Mouse (Mus musculus): ENCODE measurements around the gene Srrm3. TPM values are rescaled to one million over a fixed set of nuclear protein-coding genes. Genes with fewer than 3 reads are reported as not detected.
A peak's percentile ranks its signal among the peaks of the same experiment; 100 is the strongest.

Gene Srrm3
- polyA plus RNA-seq (2014; fragmentation: Nextera tagmentation; extraction: Ambion mirVana) = 2.8 and 4.8 TPM in 2 replicates

- WGBS = 5% methylated on average over 29 of the region's 29 CpGs
- Histone ChIP-seq H3K9ac (replicated peaks; ENCODE audit: low read depth, low read length) (no peak within 1 kb of the TSS), H3K4me1 (ENCODE audit: control insufficient read depth, insufficient read depth, low read length) (no peaks in the 10 kb centered on the region), H3K36me3 (ENCODE audit: control insufficient read depth, insufficient read depth, low read length) (no peaks in the 10 kb centered on the region), H3K27me3 (ENCODE audit: control insufficient read depth, insufficient read depth, low read length) (no peaks in the 10 kb centered on the region), H3K4me2 (replicated peaks; ENCODE audit: low read depth, low read length) (peak within 1 kb of the TSS; percentile 7; the same call in 1 of the 2 replicates), H3K27ac (ENCODE audit: low read length) (no peak within 1 kb of the TSS), H3K4me3 (ENCODE audit: low read depth, low read length) (no peak within 1 kb of the TSS), H3K9me3 (ENCODE audit: control insufficient read depth, low read depth, low read length) (no peaks in the 10 kb centered on the region)
- no peak for ATAC-seq (ENCODE audit: insufficient number of reproducible peaks, insufficient read depth, low FRiP score, low read depth)
Observed at GRCm38 (mm10) chr5:135806555-135807262, at the start of gene Srrm3. TSS of gene Srrm3 (plus strand) at chr5:135806890.

- 69% methylated on average over 3 of the region's 3 CpGs for WGBS
- ATAC-seq (ENCODE audit: insufficient number of reproducible peaks, insufficient read depth, low FRiP score, low read depth) = no peak
Observed at GRCm38 (mm10) chr5:135761881-135762280, 44.8 kb upstream of the Srrm3 start.

DNA sequence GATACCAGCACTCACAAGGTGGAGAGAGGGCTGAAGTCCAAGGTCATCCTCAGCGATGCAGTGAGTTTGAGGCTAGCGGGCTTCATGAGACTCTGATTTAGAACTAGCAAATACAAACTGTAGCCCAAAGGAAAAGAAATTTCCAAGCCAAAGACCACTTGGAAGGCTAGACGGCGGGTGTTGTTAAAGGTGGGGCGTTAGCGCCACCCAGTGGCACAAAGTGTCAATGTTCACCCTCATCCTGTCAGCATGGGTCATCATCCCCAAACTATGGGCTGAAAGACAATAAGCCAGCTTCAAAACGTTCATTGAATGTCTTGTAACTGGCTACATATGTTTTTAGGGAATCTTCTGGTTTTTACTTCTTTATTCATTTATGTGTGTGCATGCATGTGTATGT lies 43.2 kb upstream of the Srrm3 start:
- H3K9me3 ChIP-seq (ENCODE audit: control insufficient read depth, low read depth, low read length) = no peaks in the 10 kb centered on the region
- H3K4me1 ChIP-seq (ENCODE audit: control insufficient read depth, insufficient read depth, low read length) = no peaks in the 10 kb centered on the region
- no peak overlapping the region for H3K4me2 ChIP-seq (replicated peaks; ENCODE audit: low read depth, low read length)
- no peak overlapping the region for H3K9ac ChIP-seq (replicated peaks; ENCODE audit: low read depth, low read length)
- no peak overlapping the region for H3K27ac ChIP-seq (ENCODE audit: low read length)
- H3K27me3 ChIP-seq (ENCODE audit: control insufficient read depth, insufficient read depth, low read length) = no peaks in the 10 kb centered on the region
- no peak for ATAC-seq (ENCODE audit: insufficient number of reproducible peaks, insufficient read depth, low FRiP score, low read depth)
- H3K36me3 ChIP-seq (ENCODE audit: control insufficient read depth, insufficient read depth, low read length) = no peaks in the 10 kb centered on the region
- H3K4me3 ChIP-seq (ENCODE audit: low read depth, low read length) = no peak overlapping the region
- 4% methylated on average over 7 of the region's 7 CpGs for whole genome bisulfite sequencing

More at GRCm38 (mm10) chr5:135761881-135762280, 44.8 kb upstream of the Srrm3 start:
- H3K27ac ChIP-seq (ENCODE audit: low read length) = no peak overlapping the region
- H3K9me3 ChIP-seq (ENCODE audit: control insufficient read depth, low read depth, low read length) = no peaks in the 10 kb centered on the region
- no peak overlapping the region for H3K4me2 ChIP-seq (replicated peaks; ENCODE audit: low read depth, low read length)
- H3K4me1 ChIP-seq (ENCODE audit: control insufficient read depth, insufficient read depth, low read length) = no peaks in the 10 kb centered on the region
- H3K27me3 ChIP-seq (ENCODE audit: control insufficient read depth, insufficient read depth, low read length) = no peaks in the 10 kb centered on the region
- H3K9ac ChIP-seq (replicated peaks; ENCODE audit: low read depth, low read length) = no peak overlapping the region
- no peak overlapping the region for H3K4me3 ChIP-seq (ENCODE audit: low read depth, low read length)
- H3K36me3 ChIP-seq (ENCODE audit: control insufficient read depth, insufficient read depth, low read length) = no peaks in the 10 kb centered on the region

GRCm38 (mm10) chr5:135764971-135765370 lies 41.7 kb upstream of the Srrm3 start:
- ATAC-seq (ENCODE audit: insufficient number of reproducible peaks, insufficient read depth, low FRiP score, low read depth) = no peak
- H3K9me3 ChIP-seq (ENCODE audit: control insufficient read depth, low read depth, low read length) = no peaks in the 10 kb centered on the region
- no peak overlapping the region for H3K9ac ChIP-seq (replicated peaks; ENCODE audit: low read depth, low read length)
- no peaks in the 10 kb centered on the region for H3K4me1 ChIP-seq (ENCODE audit: control insufficient read depth, insufficient read depth, low read length)
- H3K27ac ChIP-seq (ENCODE audit: low read length) = no peak overlapping the region
- no peaks in the 10 kb centered on the region for H3K36me3 ChIP-seq (ENCODE audit: control insufficient read depth, insufficient read depth, low read length)
- no peaks in the 10 kb centered on the region for H3K27me3 ChIP-seq (ENCODE audit: control insufficient read depth, insufficient read depth, low read length)
- no peak overlapping the region for H3K4me2 ChIP-seq (replicated peaks; ENCODE audit: low read depth, low read length)
- 70% methylated on average over 3 of the region's 3 CpGs for WGBS
- H3K4me3 ChIP-seq (ENCODE audit: low read depth, low read length) = no peak overlapping the region

DNA sequence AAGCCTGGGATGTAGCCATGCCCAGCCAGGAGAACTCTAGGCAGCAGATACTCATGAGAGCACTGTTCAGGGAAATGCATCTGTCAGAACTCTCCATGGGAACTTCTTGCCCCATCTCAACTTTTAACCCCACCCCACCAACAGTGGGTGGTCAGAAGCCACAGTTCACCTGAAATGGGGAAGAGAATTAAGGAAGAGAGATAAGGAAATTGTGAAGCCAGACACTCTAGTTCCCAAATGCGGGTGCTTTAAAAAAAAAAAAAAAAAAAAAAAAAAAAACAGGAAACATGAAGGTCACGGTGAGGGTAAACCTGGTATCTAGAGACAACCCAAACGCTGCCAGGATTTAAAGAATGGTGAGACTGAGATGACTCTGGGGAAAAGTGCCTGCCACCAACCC lies 34.2 kb upstream of the Srrm3 start:
- WGBS = 43% methylated on average over 3 of the region's 3 CpGs
- no peaks in the 10 kb centered on the region for H3K9me3 ChIP-seq (ENCODE audit: control insufficient read depth, low read depth, low read length)
- ATAC-seq (ENCODE audit: insufficient number of reproducible peaks, insufficient read depth, low FRiP score, low read depth) = no peak
- H3K4me2 ChIP-seq (replicated peaks; ENCODE audit: low read depth, low read length) = no peak overlapping the region
- no peak overlapping the region for H3K4me3 ChIP-seq (ENCODE audit: low read depth, low read length)
- H3K4me1 ChIP-seq (ENCODE audit: control insufficient read depth, insufficient read depth, low read length) = no peaks in the 10 kb centered on the region
- H3K36me3 ChIP-seq (ENCODE audit: control insufficient read depth, insufficient read depth, low read length) = no peaks in the 10 kb centered on the region
- H3K27ac ChIP-seq (ENCODE audit: low read length) = no peak overlapping the region
- H3K9ac ChIP-seq (replicated peaks; ENCODE audit: low read depth, low read length) = no peak overlapping the region
- no peaks in the 10 kb centered on the region for H3K27me3 ChIP-seq (ENCODE audit: control insufficient read depth, insufficient read depth, low read length)

DNA sequence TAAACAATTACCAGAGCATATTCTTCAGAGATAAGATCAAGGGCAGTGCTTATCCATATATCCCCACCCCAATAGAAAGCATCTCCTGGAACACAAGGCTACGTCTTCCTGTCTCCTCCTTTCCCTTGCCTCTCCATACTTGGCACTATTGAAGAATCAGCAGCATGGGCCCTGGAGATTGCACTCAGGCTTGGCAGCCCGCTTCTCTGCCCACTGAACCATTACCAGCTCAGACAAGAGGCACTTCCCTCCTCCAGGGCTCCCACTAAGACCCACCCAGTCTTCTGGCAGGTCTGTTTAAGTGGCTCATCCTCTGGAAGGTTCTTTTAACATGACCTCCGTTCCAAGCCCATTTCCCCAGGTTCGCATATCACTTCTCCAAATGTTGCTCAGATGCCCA lies 30.1 kb upstream of the Srrm3 start:
- no peak overlapping the region for H3K4me2 ChIP-seq (replicated peaks; ENCODE audit: low read depth, low read length)
- peaks cover 15% of the 10 kb centered on the region for H3K4me1 ChIP-seq (ENCODE audit: control insufficient read depth, insufficient read depth, low read length)
- H3K9me3 ChIP-seq (ENCODE audit: control insufficient read depth, low read depth, low read length) = no peaks in the 10 kb centered on the region
- H3K36me3 ChIP-seq (ENCODE audit: control insufficient read depth, insufficient read depth, low read length) = no peaks in the 10 kb centered on the region
- H3K9ac ChIP-seq (replicated peaks; ENCODE audit: low read depth, low read length) = no peak overlapping the region
- H3K27ac ChIP-seq (ENCODE audit: low read length) = no peak overlapping the region
- H3K27me3 ChIP-seq (ENCODE audit: control insufficient read depth, insufficient read depth, low read length) = no peaks in the 10 kb centered on the region
- WGBS = 82% methylated on average over 4 of the region's 4 CpGs
- no peak overlapping the region for H3K4me3 ChIP-seq (ENCODE audit: low read depth, low read length)
- ATAC-seq (ENCODE audit: insufficient number of reproducible peaks, insufficient read depth, low FRiP score, low read depth) = no peak

DNA sequence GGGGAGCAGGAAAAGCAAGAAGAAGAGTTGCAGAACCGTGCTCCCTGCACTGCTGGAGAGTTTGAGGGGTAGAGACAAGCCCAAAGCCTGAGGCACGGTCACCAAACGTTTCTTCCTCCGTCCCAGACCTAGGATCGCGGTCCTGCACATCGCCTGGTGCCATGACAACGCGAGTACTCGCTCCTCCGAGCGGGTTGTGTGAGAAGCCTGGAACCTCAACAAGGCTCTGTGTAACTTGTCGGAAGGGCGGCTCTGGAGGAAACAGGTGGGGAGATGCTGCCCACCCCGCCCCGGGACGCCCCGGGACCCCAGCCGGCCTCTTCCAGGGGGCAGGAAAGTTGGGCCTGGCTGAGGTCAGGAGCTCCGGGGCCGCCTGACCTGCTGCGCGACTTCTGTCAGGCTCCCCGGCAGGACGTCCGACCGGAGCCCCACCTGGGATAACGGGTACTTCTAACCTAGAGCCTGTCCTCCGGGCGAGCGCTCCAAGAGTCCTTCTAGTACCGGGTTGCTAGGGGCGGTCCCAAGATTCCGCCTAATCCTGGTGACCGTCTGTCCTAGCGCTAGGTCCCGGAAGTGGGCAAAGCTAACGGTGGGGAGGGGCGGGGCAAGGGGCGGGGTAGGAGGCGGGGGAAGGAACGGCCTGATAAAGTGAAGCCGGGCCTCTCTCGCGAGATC lies 28.8 kb upstream of the Srrm3 start, which contains the start of gene Styxl1:
Gene Styxl1 (minus strand): TSS at position 590 of the 675 bp plus-strand sequence.
- Histone ChIP-seq H3K4me2 (replicated peaks; ENCODE audit: low read depth, low read length) (peak within 1 kb of the TSS; percentile 94), H3K9ac (replicated peaks; ENCODE audit: low read depth, low read length) (peak within 1 kb of the TSS; percentile 87), H3K4me3 (ENCODE audit: low read depth, low read length) (peak within 1 kb of the TSS; percentile 94), H3K27me3 (ENCODE audit: control insufficient read depth, insufficient read depth, low read length) (no peaks in the 10 kb centered on the region), H3K27ac (ENCODE audit: low read length) (peak within 1 kb of the TSS; percentile 95), H3K36me3 (ENCODE audit: control insufficient read depth, insufficient read depth, low read length) (peaks cover 3% of the 10 kb centered on the region; the same call in 1 of the 2 replicates), H3K4me1 (ENCODE audit: control insufficient read depth, insufficient read depth, low read length) (peaks cover 15% of the 10 kb centered on the region), H3K9me3 (ENCODE audit: control insufficient read depth, low read depth, low read length) (no peaks in the 10 kb centered on the region)
- peak; percentile 94 for ATAC-seq (ENCODE audit: insufficient number of reproducible peaks, insufficient read depth, low FRiP score, low read depth)
- under 1% methylated on average over 45 of the region's 45 CpGs for WGBS

GRCm38 (mm10) chr5:135778471-135779445 lies 27.9 kb upstream of the Srrm3 start, which contains the start of gene Mdh2:
TSS of gene Mdh2 (plus strand) at chr5:135778480.
- Histone ChIP-seq H3K27ac (ENCODE audit: low read length) (peak within 1 kb of the TSS; percentile 95), H3K27me3 (ENCODE audit: control insufficient read depth, insufficient read depth, low read length) (no peaks in the 10 kb centered on the region), H3K4me3 (ENCODE audit: low read depth, low read length) (peak within 1 kb of the TSS; percentile 94), H3K4me2 (replicated peaks; ENCODE audit: low read depth, low read length) (peak within 1 kb of the TSS; percentile 94), H3K9ac (replicated peaks; ENCODE audit: low read depth, low read length) (peak within 1 kb of the TSS; percentile 87), H3K36me3 (ENCODE audit: control insufficient read depth, insufficient read depth, low read length) (peaks cover 11% of the 10 kb centered on the region; the same call in 1 of the 2 replicates), H3K9me3 (ENCODE audit: control insufficient read depth, low read depth, low read length) (no peaks in the 10 kb centered on the region), H3K4me1 (ENCODE audit: control insufficient read depth, insufficient read depth, low read length) (peaks cover 15% of the 10 kb centered on the region)
- WGBS = 1% methylated on average over 70 of the region's 70 CpGs
- ATAC-seq (ENCODE audit: insufficient number of reproducible peaks, insufficient read depth, low FRiP score, low read depth) = peak; percentile 97
